Mouse (Mus musculus): ENCODE data around the gene Dpf2. TPM values are rescaled to one million over a fixed set of nuclear protein-coding genes. Genes with fewer than 3 reads are reported as not detected.
A peak's percentile ranks its signal among the peaks of the same experiment; 100 is the strongest.
"Not testable (repeated sequence)": the region's sequence is repeated elsewhere in the genome, so short reads cannot be mapped to it uniquely, and the experiment has no call there.

Gene Dpf2
- polyA plus RNA-seq, 1 experiment from 2014 or later: 49.9 TPM

DNA sequence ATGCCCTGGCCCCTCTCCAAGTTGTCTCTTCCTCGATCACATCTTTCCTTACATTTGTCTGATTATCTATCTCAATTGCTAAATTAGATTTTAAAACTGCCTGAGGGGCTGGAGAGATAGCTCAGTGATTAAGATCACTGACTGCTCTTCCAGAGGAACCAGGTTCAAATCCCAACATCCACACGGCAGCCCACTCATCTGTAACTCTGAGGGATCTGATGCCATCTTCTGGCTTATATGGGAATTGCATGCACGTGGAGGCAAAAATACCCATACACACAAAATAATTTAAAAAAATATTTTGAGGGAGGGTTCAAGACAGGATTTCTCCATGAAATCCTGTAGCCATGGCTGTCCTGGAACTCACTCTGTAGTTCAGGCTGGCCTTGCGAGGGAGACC lies 27.0 kb downstream of the Dpf2 start:
- H3K9ac ChIP-seq (ENCODE audit: low read depth, low read length): no peak overlapping the region
- H3K4me3 ChIP-seq (ENCODE audit: low read depth, low read length): no peak overlapping the region
- H3K9me3 ChIP-seq (ENCODE audit: control insufficient read depth): no peaks in the 10 kb centered on the region
- no peak overlapping the region for H3K4me2 ChIP-seq (replicated peaks; ENCODE audit: low read depth)
- no peaks in the 10 kb centered on the region for H3K27me3 ChIP-seq (replicated peaks; ENCODE audit: control insufficient read depth, insufficient read depth, low read length)
- peaks cover 3% of the 10 kb centered on the region; the same call in 1 of the 2 replicates for H3K4me1 ChIP-seq (replicated peaks; ENCODE audit: control insufficient read depth, insufficient read depth, low read length)
- TF ChIP-seq CTCF (IDR thresholded peaks at IDR 0.05; ENCODE audit: low read depth): peak; percentile 71
- no peaks in the 10 kb centered on the region for H3K36me3 ChIP-seq (ENCODE audit: control insufficient read depth, insufficient read depth)
- WGBS: 62% methylated on average over 4 of the region's 4 CpGs
- H3K27ac ChIP-seq (ENCODE audit: low read depth, low read length): no peak overlapping the region
- no peak for ATAC-seq

DNA sequence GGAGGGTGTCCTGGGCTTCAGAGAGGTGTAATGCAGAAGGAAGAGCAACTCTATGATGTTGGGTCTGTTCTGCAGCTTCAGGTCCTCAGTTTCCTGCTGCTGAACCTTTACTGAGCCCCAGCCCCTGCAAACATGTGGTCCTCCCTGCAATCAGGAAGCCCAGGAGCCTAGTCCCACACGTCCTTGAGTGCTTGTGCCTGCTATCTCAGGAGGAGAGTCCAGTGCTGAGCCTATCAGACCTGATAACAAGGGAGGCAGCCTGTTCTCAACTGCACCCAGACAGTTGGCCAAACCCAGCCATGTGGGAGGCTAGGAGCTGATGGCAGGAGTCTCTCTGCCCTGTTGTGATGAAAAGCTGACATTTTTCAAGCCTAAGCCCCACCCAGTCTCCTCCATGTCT lies 28.9 kb downstream of the Dpf2 start:
- Histone ChIP-seq H3K4me1 (replicated peaks; ENCODE audit: control insufficient read depth, insufficient read depth, low read length) (peaks cover 3% of the 10 kb centered on the region; the same call in 1 of the 2 replicates), H3K4me2 (replicated peaks; ENCODE audit: low read depth) (no peak overlapping the region), H3K27ac (ENCODE audit: low read depth, low read length) (peak overlapping the region; percentile 22), H3K4me3 (ENCODE audit: low read depth, low read length) (no peak overlapping the region), H3K9me3 (ENCODE audit: control insufficient read depth) (no peaks in the 10 kb centered on the region), H3K9ac (ENCODE audit: low read depth, low read length) (no peak overlapping the region), H3K36me3 (ENCODE audit: control insufficient read depth, insufficient read depth) (no peaks in the 10 kb centered on the region), H3K27me3 (replicated peaks; ENCODE audit: control insufficient read depth, insufficient read depth, low read length) (no peaks in the 10 kb centered on the region)
- peak; percentile 51 for ATAC-seq
- no peak for TF ChIP-seq CTCF (IDR thresholded peaks at IDR 0.05; ENCODE audit: low read depth)
- 16% methylated on average over 1 of the region's 1 CpGs for WGBS

GRCm38 (mm10) chr19:5882079-5882478 lies 30.7 kb downstream of the Dpf2 start:
- H3K9me3 ChIP-seq (ENCODE audit: control insufficient read depth); H3K4me3 ChIP-seq (ENCODE audit: low read depth, low read length): not testable (repeated sequence)
- WGBS: 70% methylated on average over 5 of the region's 5 CpGs

DNA sequence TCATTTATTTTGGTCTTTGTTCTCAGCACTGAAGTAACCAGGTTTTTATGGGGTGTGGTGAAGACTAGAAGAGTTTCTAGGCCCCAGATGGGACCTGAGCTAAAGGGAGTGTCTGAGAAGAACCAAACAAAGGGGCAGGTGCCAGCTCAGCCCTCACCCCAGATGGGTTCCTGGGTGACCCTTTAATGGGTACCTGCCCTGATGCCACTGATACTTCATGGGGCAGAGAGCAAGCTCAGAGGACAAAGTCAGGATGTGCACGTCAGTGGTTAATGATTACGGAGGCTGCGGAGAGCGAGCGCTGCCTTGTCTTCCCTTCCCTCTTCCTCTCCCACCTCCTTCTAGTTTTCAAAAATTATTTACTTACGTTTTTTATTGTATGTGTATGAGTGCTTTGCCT lies 31.7 kb downstream of the Dpf2 start:
- H3K36me3 ChIP-seq (ENCODE audit: control insufficient read depth, insufficient read depth): no peaks in the 10 kb centered on the region
- H3K27me3 ChIP-seq (replicated peaks; ENCODE audit: control insufficient read depth, insufficient read depth, low read length): no peaks in the 10 kb centered on the region
- no peaks in the 10 kb centered on the region; the same call in 1 of the 2 replicates for H3K4me1 ChIP-seq (replicated peaks; ENCODE audit: control insufficient read depth, insufficient read depth, low read length)
- no peak overlapping the region for H3K9ac ChIP-seq (ENCODE audit: low read depth, low read length)
- peak; percentile 62 for ATAC-seq
- H3K9me3 ChIP-seq (ENCODE audit: control insufficient read depth): no peaks in the 10 kb centered on the region
- WGBS: 48% methylated on average over 6 of the region's 6 CpGs
- no peak overlapping the region for H3K4me2 ChIP-seq (replicated peaks; ENCODE audit: low read depth)
- no peak overlapping the region for H3K4me3 ChIP-seq (ENCODE audit: low read depth, low read length)
- no peak for TF ChIP-seq CTCF (IDR thresholded peaks at IDR 0.05; ENCODE audit: low read depth)
- no peak overlapping the region; the same call in 1 of the 2 replicates for H3K27ac ChIP-seq (ENCODE audit: low read depth, low read length)

More at GRCm38 (mm10) chr19:5882079-5882478, 30.7 kb downstream of the Dpf2 start:
- not testable (repeated sequence) for H3K27ac ChIP-seq (ENCODE audit: low read depth, low read length); H3K4me1 ChIP-seq (replicated peaks; ENCODE audit: control insufficient read depth, insufficient read depth, low read length); H3K4me2 ChIP-seq (replicated peaks; ENCODE audit: low read depth); ATAC-seq; H3K27me3 ChIP-seq (replicated peaks; ENCODE audit: control insufficient read depth, insufficient read depth, low read length); H3K36me3 ChIP-seq (ENCODE audit: control insufficient read depth, insufficient read depth); H3K9ac ChIP-seq (ENCODE audit: low read depth, low read length)

DNA sequence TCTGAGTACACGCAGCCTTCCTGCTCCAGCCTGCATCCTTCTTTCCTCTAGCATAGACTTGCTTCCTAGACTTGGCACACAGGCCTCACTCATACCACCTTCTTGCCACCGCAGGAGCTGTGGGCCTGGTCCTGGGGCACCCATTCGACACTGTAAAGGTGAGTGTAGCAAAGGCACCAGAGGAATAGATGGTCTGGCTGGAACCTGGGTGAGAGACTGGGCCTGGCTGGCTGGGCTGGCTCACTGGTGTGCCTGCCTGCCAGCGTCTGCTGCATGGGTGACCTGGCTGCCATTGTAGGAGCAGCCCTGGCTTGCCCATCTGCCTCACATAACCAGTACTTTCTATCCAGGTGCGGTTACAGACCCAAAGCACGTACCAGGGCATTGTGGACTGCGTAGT lies 33.1 kb downstream of the Dpf2 start:
- Histone ChIP-seq H3K4me3 (ENCODE audit: low read depth, low read length) (no peak overlapping the region), H3K9me3 (ENCODE audit: control insufficient read depth) (no peaks in the 10 kb centered on the region), H3K9ac (ENCODE audit: low read depth, low read length) (no peak overlapping the region), H3K27me3 (replicated peaks; ENCODE audit: control insufficient read depth, insufficient read depth, low read length) (no peaks in the 10 kb centered on the region), H3K27ac (ENCODE audit: low read depth, low read length) (no peak overlapping the region), H3K4me1 (replicated peaks; ENCODE audit: control insufficient read depth, insufficient read depth, low read length) (no peaks in the 10 kb centered on the region; the same call in 1 of the 2 replicates), H3K36me3 (ENCODE audit: control insufficient read depth, insufficient read depth) (no peaks in the 10 kb centered on the region), H3K4me2 (replicated peaks; ENCODE audit: low read depth) (no peak overlapping the region)
- 93% methylated on average over 7 of the region's 7 CpGs for WGBS
- no peak for TF ChIP-seq CTCF (IDR thresholded peaks at IDR 0.05; ENCODE audit: low read depth)
- ATAC-seq: no peak

DNA sequence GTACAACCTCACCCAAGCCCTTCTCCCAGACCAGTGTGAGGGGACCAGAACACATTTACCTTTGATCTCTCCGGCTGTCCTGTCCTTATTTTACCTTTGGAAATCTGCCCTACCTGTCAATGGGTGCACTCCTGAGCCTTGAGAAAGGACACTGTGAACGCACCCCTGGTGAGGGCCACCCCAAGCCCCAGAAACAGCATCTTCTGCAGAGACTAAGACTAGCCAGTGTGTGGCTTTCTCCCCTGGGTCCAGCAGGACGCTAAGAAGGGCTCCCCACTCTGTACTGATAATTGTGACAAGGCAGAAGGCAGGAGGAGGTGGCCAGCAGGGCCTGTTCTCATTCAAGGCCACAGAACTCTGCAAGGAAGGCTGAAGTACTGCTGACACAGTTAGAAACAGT lies 33.9 kb downstream of the Dpf2 start:
- no peak for TF ChIP-seq CTCF (IDR thresholded peaks at IDR 0.05; ENCODE audit: low read depth)
- peak overlapping the region; percentile 26; the same call in 1 of the 2 replicates for H3K9ac ChIP-seq (ENCODE audit: low read depth, low read length)
- no peaks in the 10 kb centered on the region for H3K9me3 ChIP-seq (ENCODE audit: control insufficient read depth)
- no peaks in the 10 kb centered on the region for H3K36me3 ChIP-seq (ENCODE audit: control insufficient read depth, insufficient read depth)
- no peaks in the 10 kb centered on the region for H3K27me3 ChIP-seq (replicated peaks; ENCODE audit: control insufficient read depth, insufficient read depth, low read length)
- H3K4me3 ChIP-seq (ENCODE audit: low read depth, low read length): no peak overlapping the region
- no peak overlapping the region for H3K27ac ChIP-seq (ENCODE audit: low read depth, low read length)
- ATAC-seq: no peak
- H3K4me1 ChIP-seq (replicated peaks; ENCODE audit: control insufficient read depth, insufficient read depth, low read length): peaks cover 2% of the 10 kb centered on the region; the same call in 1 of the 2 replicates
- H3K4me2 ChIP-seq (replicated peaks; ENCODE audit: low read depth): peak overlapping the region; percentile 21; the same call in 1 of the 2 replicates
- WGBS: 86% methylated on average over 3 of the region's 3 CpGs

- Histone ChIP-seq H3K9ac (ENCODE audit: low read depth, low read length) (no peak overlapping the region; the same call in 1 of the 2 replicates), H3K27me3 (replicated peaks; ENCODE audit: control insufficient read depth, insufficient read depth, low read length) (no peaks in the 10 kb centered on the region), H3K36me3 (ENCODE audit: control insufficient read depth, insufficient read depth) (no peaks in the 10 kb centered on the region), H3K4me2 (replicated peaks; ENCODE audit: low read depth) (0 out of 2 replicates have a peak overlapping the region, but pooled peaks have one; percentile 21), H3K27ac (ENCODE audit: low read depth, low read length) (no peak overlapping the region), H3K9me3 (ENCODE audit: control insufficient read depth) (no peaks in the 10 kb centered on the region), H3K4me3 (ENCODE audit: low read depth, low read length) (no peak overlapping the region), H3K4me1 (replicated peaks; ENCODE audit: control insufficient read depth, insufficient read depth, low read length) (peaks cover 2% of the 10 kb centered on the region; the same call in 1 of the 2 replicates)
- 38% methylated on average over 7 of the region's 7 CpGs for WGBS
- no peak for TF ChIP-seq CTCF (IDR thresholded peaks at IDR 0.05; ENCODE audit: low read depth)
- ATAC-seq: no peak
Observed at GRCm38 (mm10) chr19:5878362-5878722, 34.5 kb downstream of the Dpf2 start.
